Mouse (Mus musculus): Measurements from ENCODE around the gene Erbb3.

DNA sequence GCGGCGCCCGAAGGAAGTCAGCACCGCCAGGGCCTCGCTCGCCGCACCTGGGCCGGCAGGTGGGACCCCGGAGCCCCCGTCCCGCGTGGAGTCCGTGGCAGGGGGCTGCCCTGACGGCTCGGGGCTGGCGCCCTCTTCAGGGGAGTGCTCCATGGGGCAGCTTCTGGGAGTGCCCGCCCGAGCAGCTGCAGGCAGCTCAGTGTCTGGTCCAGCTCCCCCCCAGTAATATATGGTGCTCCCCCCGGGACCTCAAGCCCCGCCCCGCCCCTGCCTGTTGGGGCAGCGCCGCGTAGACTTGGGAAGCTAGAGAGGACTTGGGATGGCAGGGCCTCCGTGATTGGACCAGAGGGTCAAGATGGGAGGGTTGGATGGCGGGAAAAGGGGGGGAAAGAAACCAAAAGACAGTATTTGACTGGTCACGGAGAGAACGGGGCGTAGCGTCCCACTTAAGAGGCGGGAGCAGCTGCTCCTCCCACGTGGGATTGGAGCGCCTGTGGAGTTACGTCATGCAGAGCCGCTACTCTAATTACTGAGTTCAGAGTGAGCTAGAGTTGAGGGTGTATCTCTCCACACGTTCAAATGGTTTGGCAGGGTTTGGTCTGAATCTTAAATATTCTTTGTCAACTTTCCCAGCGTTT is 63.7 kb downstream of the Erbb3 start, which contains the start of gene Esyt1:
- peak; percentile 36; the same call in 1 of the 2 replicates for TF ChIP-seq CTCF (IDR thresholded peaks at IDR 0.05; ENCODE audit: control insufficient read depth, insufficient read depth, low read length)
- TF ChIP-seq POLR2A (IDR thresholded peaks at IDR 0.05; ENCODE audit: borderline replicate concordance, control insufficient read depth, low read depth, low read length) = peak; percentile 83
